Comparison of ENCODE assay signal across 20 mouse cellular contexts in the genomic region with DNA sequence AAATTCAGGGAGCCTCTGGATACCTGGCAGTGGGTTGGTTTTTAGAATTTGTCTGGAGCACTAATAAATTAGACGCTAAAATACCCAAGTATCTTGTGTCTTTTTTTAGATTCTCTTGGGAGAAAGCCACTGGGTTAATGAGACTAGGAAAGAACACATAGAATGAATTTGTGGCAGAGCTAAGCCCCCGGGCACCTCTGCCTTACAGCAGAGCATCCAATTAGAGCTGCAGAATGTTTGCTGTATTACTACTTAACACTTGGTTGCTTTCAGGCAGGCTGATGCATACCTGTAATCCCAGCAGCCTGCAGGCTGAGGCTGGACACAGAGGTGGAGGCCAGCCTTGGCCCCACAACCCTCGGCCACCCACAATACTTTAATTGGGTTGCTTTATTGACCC.
A peak's percentile ranks its signal among the peaks of the same experiment; 100 is the strongest.
DNase-seq lines count a peak whose midpoint lies in the region; ATAC-seq and TF ChIP-seq lines count a peak whose summit lies in the region.
"Had no signal": no experiment of that assay in that cellular context is flagged by ENCODE, and none has a peak within 500 bp of the region (broad histone marks: within the 10 kb centered on the region; RNA-seq: fewer than 3 reads in every experiment).

No protein-coding gene starts in this region.

- H3K27ac ChIP-seq in forebrain, embryonic 12.5 days = no peak overlapping the region
- no peak overlapping the region for H3K27ac ChIP-seq in forebrain, embryonic 10.5 days
- 0 out of 2 replicates have a peak overlapping the region, but pooled peaks have one; percentile 25 for H3K27ac ChIP-seq in hindbrain, embryonic 16.5 days (ENCODE audit: low read depth, low read length)
- no peak overlapping the region for H3K27ac ChIP-seq in hindbrain, embryonic 10.5 days
- no peak overlapping the region for H3K27ac ChIP-seq in midbrain, embryonic 14.5 days (replicated peaks; ENCODE audit: low read depth, low read length)
- H3K27ac ChIP-seq: hindbrain, embryonic 14.5 days had no signal

- CTCF ChIA-PET in Patski (lab: Charles Lee) = interaction anchor here (1.0 kb wide), 1 partner anchor 16 kb away, joined by 3 read pairs; no protein-coding TSS in a partner anchor

- POLR2A ChIA-PET in Patski (lab: Charles Lee) = no interaction called here

- H3K4me3 ChIP-seq in forebrain, embryonic 12.5 days (replicated peaks) = no peak overlapping the region
- H3K4me3 ChIP-seq in forebrain, embryonic 10.5 days = no peak overlapping the region
- no peak overlapping the region for H3K4me3 ChIP-seq in hindbrain, embryonic 16.5 days (ENCODE audit: low read length)
- no peak overlapping the region for H3K4me3 ChIP-seq in hindbrain, embryonic 10.5 days
- H3K4me3 ChIP-seq in midbrain, embryonic 14.5 days (replicated peaks; ENCODE audit: low read depth, low read length) = no peak overlapping the region
- H3K4me3 ChIP-seq: megakaryocyte, embryonic 14.5 days; myocyte had no signal

- no peak overlapping the region for H3K9ac ChIP-seq in forebrain, embryonic 12.5 days
- no peak overlapping the region for H3K9ac ChIP-seq in hindbrain, embryonic 16.5 days (ENCODE audit: low read depth, low read length)
- H3K9ac ChIP-seq in midbrain, embryonic 14.5 days (replicated peaks; ENCODE audit: low read length) = no peak overlapping the region
- H3K9ac ChIP-seq: hindbrain, embryonic 14.5 days; liver, postnatal 0 days had no signal

- no peak overlapping the region for H3K4me2 ChIP-seq in forebrain, embryonic 12.5 days
- no peak overlapping the region for H3K4me2 ChIP-seq in hindbrain, embryonic 16.5 days (ENCODE audit: low read length)
- H3K4me2 ChIP-seq in midbrain, embryonic 14.5 days (ENCODE audit: low read length) = no peak overlapping the region
- H3K4me2 ChIP-seq: hindbrain, embryonic 14.5 days had no signal

- ATAC-seq in forebrain, embryonic 12.5 days (ENCODE audit: low FRiP score) = peak; percentile 59; the same call in 1 of the 2 replicates
- peak; percentile 31; the same call in 1 of the 2 replicates for ATAC-seq in hindbrain, embryonic 16.5 days
- ATAC-seq in Patski = no peak
- peak; percentile 57; the same call in 1 of the 2 replicates for ATAC-seq in midbrain, embryonic 14.5 days (ENCODE audit: low FRiP score, low TSS enrichment)
- ATAC-seq: intestine, embryonic 16.5 days; liver, postnatal 0 days had no signal

- no peaks in the 10 kb centered on the region for H3K9me3 ChIP-seq in forebrain, embryonic 12.5 days
- H3K9me3 ChIP-seq in forebrain, embryonic 10.5 days = no peaks in the 10 kb centered on the region
- no peaks in the 10 kb centered on the region for H3K9me3 ChIP-seq in hindbrain, embryonic 16.5 days (ENCODE audit: control insufficient read depth, low read length)
- no peaks in the 10 kb centered on the region for H3K9me3 ChIP-seq in hindbrain, embryonic 10.5 days
- no peaks in the 10 kb centered on the region for H3K9me3 ChIP-seq in midbrain, embryonic 14.5 days (ENCODE audit: control insufficient read depth, low read length)
- H3K9me3 ChIP-seq: megakaryocyte, embryonic 14.5 days had no signal

- TF ChIP-seq CTCF in Patski (IDR thresholded peaks at IDR 0.05) = no peak

- H3K4me1 ChIP-seq in forebrain, embryonic 12.5 days = peaks cover 26% of the 10 kb centered on the region
- H3K4me1 ChIP-seq in forebrain, embryonic 10.5 days = peaks cover 61% of the 10 kb centered on the region
- peaks cover 2% of the 10 kb centered on the region for H3K4me1 ChIP-seq in hindbrain, embryonic 16.5 days (ENCODE audit: control insufficient read depth, insufficient read depth, low read depth, low read length)
- H3K4me1 ChIP-seq in hindbrain, embryonic 10.5 days (replicated peaks) = peaks cover 79% of the 10 kb centered on the region
- peaks cover 7% of the 10 kb centered on the region for H3K4me1 ChIP-seq in midbrain, embryonic 14.5 days (ENCODE audit: control insufficient read depth, insufficient read depth, low read length)

- 56% methylated on average over 3 of the region's 3 CpGs for WGBS in forebrain, embryonic 12.5 days
- 64% methylated on average over 3 of the region's 3 CpGs for WGBS in forebrain, embryonic 10.5 days
- 61% methylated on average over 3 of the region's 3 CpGs for WGBS in hindbrain, embryonic 16.5 days
- 85% methylated on average over 3 of the region's 3 CpGs for WGBS in hindbrain, embryonic 10.5 days
- WGBS in midbrain, embryonic 14.5 days = 53% methylated on average over 3 of the region's 3 CpGs

- in situ Hi-C loops in Patski (cut with MboI; ENCODE audit: low pct_unique_long_range_greater_than_20kb) = no loop called here

- DNase-seq in forebrain, embryonic 10.5 days (ENCODE audit: extremely low spot score, low spot score) = no peak
- DNase-seq in hindbrain, embryonic 10.5 days (ENCODE audit: low spot score) = no peak
- DNase-seq in Patski (ENCODE audit: low read depth, low spot score) = peak; percentile 63
- peak; percentile 53 for DNase-seq in midbrain, embryonic 14.5 days
- no peak for DNase-seq in retina, embryonic 14.5 days (ENCODE audit: low spot score)
- DNase-seq: adrenal gland, postnatal 25 days; cerebellum, adult 11-12 months; cerebellum, postnatal 14 days; gastrocnemius, postnatal 10 days; heart, adult 18-20 months; kidney, postnatal 25 days; liver, postnatal 0 days; thymus, postnatal 36 days had no signal

- H3K27me3 ChIP-seq in forebrain, embryonic 12.5 days = peaks cover 13% of the 10 kb centered on the region
- peaks cover 26% of the 10 kb centered on the region for H3K27me3 ChIP-seq in forebrain, embryonic 10.5 days (ENCODE audit: poor library complexity, severe bottlenecking)
- H3K27me3 ChIP-seq in hindbrain, embryonic 16.5 days (replicated peaks; ENCODE audit: control insufficient read depth, insufficient read depth, low read length) = no peaks in the 10 kb centered on the region
- peaks cover 13% of the 10 kb centered on the region for H3K27me3 ChIP-seq in hindbrain, embryonic 10.5 days (ENCODE audit: insufficient read depth, poor library complexity, severe bottlenecking)
- H3K27me3 ChIP-seq in Patski = no peaks in the 10 kb centered on the region
- no peaks in the 10 kb centered on the region for H3K27me3 ChIP-seq in midbrain, embryonic 14.5 days (ENCODE audit: control insufficient read depth, insufficient read depth, low read length)

- no peaks in the 10 kb centered on the region for H3K36me3 ChIP-seq in forebrain, embryonic 12.5 days (replicated peaks)
- H3K36me3 ChIP-seq in forebrain, embryonic 10.5 days (replicated peaks) = no peaks in the 10 kb centered on the region
- H3K36me3 ChIP-seq in hindbrain, embryonic 16.5 days (ENCODE audit: control insufficient read depth, insufficient read depth, low read length) = no peaks in the 10 kb centered on the region
- no peaks in the 10 kb centered on the region for H3K36me3 ChIP-seq in hindbrain, embryonic 10.5 days
- H3K36me3 ChIP-seq in midbrain, embryonic 14.5 days (ENCODE audit: control insufficient read depth, insufficient read depth, low read length) = no peaks in the 10 kb centered on the region
- H3K36me3 ChIP-seq: G1E had no signal

Comparison
In these comparisons a context has a peak if more than half of its experiments do, and no peak if none do; other contexts are left out.
1. DNase-seq: peak in Patski (single experiment) and midbrain, embryonic 14.5 days (single experiment); none in forebrain, embryonic 10.5 days (single experiment), hindbrain, embryonic 10.5 days (single experiment) and retina, embryonic 14.5 days (single experiment).